Comparison of ENCODE assay signal across 12 mouse cellular contexts in the genomic region with DNA sequence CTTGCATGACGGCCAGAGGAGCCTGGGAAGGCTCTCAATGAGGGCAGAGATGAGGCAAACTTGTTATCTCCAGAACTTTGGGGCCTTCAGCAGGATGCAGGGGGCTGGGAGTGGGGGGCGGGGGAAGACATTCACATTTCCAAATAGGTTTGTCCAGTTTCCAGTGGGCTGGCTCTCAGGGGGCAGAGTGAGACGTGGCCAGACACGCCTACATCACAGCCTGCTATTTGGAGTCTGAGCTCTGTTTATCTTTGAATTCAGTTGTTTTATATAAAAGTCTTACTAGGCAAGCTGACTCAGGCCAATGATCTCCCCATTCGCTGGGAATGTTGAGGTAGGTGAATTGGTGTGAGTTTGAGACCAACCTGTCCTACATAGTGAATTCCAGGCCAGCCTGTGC. TPM values are rescaled to one million over a fixed set of nuclear protein-coding genes. Genes with fewer than 3 reads are reported as not detected.
DNase-seq lines count a peak whose midpoint lies in the region; ATAC-seq and TF ChIP-seq lines count a peak whose summit lies in the region.
"Had no signal": no experiment of that assay in that cellular context is flagged by ENCODE, and none has a peak within 500 bp of the region (broad histone marks: within the 10 kb centered on the region; RNA-seq: fewer than 3 reads in every experiment).

No protein-coding gene starts in this region.

- no peak overlapping the region for H3K9ac ChIP-seq in neural tube, embryonic 13.5 days
- H3K9ac ChIP-seq in lung, embryonic 16.5 days (ENCODE audit: low read length): no peak overlapping the region
- H3K9ac ChIP-seq: intestine, embryonic 15.5 days had no signal

- H3K4me3 ChIP-seq in neural tube, embryonic 13.5 days: no peak overlapping the region
- H3K4me3 ChIP-seq in lung, embryonic 16.5 days (ENCODE audit: low read length): no peak overlapping the region
- H3K4me3 ChIP-seq in olfactory bulb, adult 2 months (ENCODE audit: insufficient read depth, low read depth, low read length): no peak overlapping the region
- H3K4me3 ChIP-seq: erythroblast, embryonic 14.5 days; intestine, embryonic 15.5 days had no signal

- no peak for ATAC-seq in cerebellum, adult (ENCODE audit: insufficient number of reproducible peaks, low FRiP score, low TSS enrichment)
- ATAC-seq in neural tube, embryonic 13.5 days (ENCODE audit: low read depth): no peak
- peak; percentile 86 for ATAC-seq in lung, embryonic 16.5 days (ENCODE audit: low read depth)
- ATAC-seq: intestine, embryonic 15.5 days had no signal

- H3K9me3 ChIP-seq in neural tube, embryonic 13.5 days: no peaks in the 10 kb centered on the region
- no peaks in the 10 kb centered on the region for H3K9me3 ChIP-seq in lung, embryonic 16.5 days (ENCODE audit: control insufficient read depth, low read length)
- H3K9me3 ChIP-seq: intestine, embryonic 15.5 days had no signal

- peaks cover 17% of the 10 kb centered on the region for H3K4me1 ChIP-seq in neural tube, embryonic 13.5 days (replicated peaks)
- H3K4me1 ChIP-seq in lung, embryonic 16.5 days (replicated peaks; ENCODE audit: control insufficient read depth, insufficient read depth, low read length): peaks cover 7% of the 10 kb centered on the region
- peaks cover 19% of the 10 kb centered on the region for H3K4me1 ChIP-seq in olfactory bulb, adult 2 months (ENCODE audit: control insufficient read depth, insufficient read depth, low read length)
- H3K4me1 ChIP-seq: intestine, embryonic 15.5 days had no signal

- WGBS in neural tube, embryonic 13.5 days: 87% methylated on average over 5 of the region's 5 CpGs
- 36% methylated on average over 5 of the region's 5 CpGs for WGBS in lung, embryonic 16.5 days
- WGBS in olfactory bulb, adult 2 months: 55% methylated on average over 5 of the region's 5 CpGs

- no peaks in the 10 kb centered on the region for H3K36me3 ChIP-seq in neural tube, embryonic 13.5 days
- H3K36me3 ChIP-seq in lung, embryonic 16.5 days (ENCODE audit: control insufficient read depth, insufficient read depth, low read length): no peaks in the 10 kb centered on the region
- H3K36me3 ChIP-seq: G1E; intestine, embryonic 15.5 days had no signal

- H3K27me3 ChIP-seq in neural tube, embryonic 13.5 days: no peaks in the 10 kb centered on the region
- H3K27me3 ChIP-seq in lung, embryonic 16.5 days (ENCODE audit: control insufficient read depth, insufficient read depth, low read depth, low read length): no peaks in the 10 kb centered on the region
- H3K27me3 ChIP-seq: intestine, embryonic 15.5 days had no signal

- TF ChIP-seq CTCF in olfactory bulb, adult 2 months (IDR thresholded peaks at IDR 0.05; ENCODE audit: insufficient read depth, low read depth, low read length): no peak

- H3K27ac ChIP-seq in neural tube, embryonic 13.5 days (replicated peaks): peak overlapping the region; percentile 59; the same call in 1 of the 2 replicates
- peak overlapping the region; percentile 84 for H3K27ac ChIP-seq in lung, embryonic 16.5 days (ENCODE audit: low read length)
- H3K27ac ChIP-seq in olfactory bulb, adult 2 months (ENCODE audit: insufficient read depth, low read depth, low read length): peak overlapping the region; percentile 38; the same call in 1 of the 2 replicates
- H3K27ac ChIP-seq: intestine, embryonic 15.5 days had no signal

- H3K4me2 ChIP-seq in neural tube, embryonic 13.5 days: peak overlapping the region; percentile 24; the same call in 1 of the 2 replicates
- peak overlapping the region; percentile 37 for H3K4me2 ChIP-seq in lung, embryonic 16.5 days (ENCODE audit: low read depth, low read length)
- H3K4me2 ChIP-seq: intestine, embryonic 15.5 days had no signal

- peak; percentile 61 to 71 for DNase-seq in cerebellum, postnatal 10 days
- DNase-seq in neural tube, embryonic 10.5 days (ENCODE audit: extremely low spot score, low spot score): no peak
- DNase-seq in layer of hippocampus, adult 9-11 months: no peak
- no peak for DNase-seq in right cerebral cortex, postnatal 14 days

- no peak for TF ChIP-seq POLR2A in olfactory bulb, adult 2 months (IDR thresholded peaks at IDR 0.05; ENCODE audit: insufficient read depth, low read depth, low read length)

RNA-seq across cellular contexts. Expression of gene 9630041A04Rik, which starts 1.5 kb away (rescaled TPM):
- polyA plus RNA-seq in neural tube, embryonic 13.5 days (2015; fragmentation: Nextera tagmentation; extraction: Ambion mirVana): 0.20 and 0.32 TPM in 2 replicates
- not detected in 2 replicates for polyA plus RNA-seq in lung, embryonic 16.5 days (2015; fragmentation: Nextera tagmentation; extraction: Ambion mirVana)
- not detected in 2 replicates for polyA plus RNA-seq in olfactory bulb, adult 2 months (2012; ENCODE audit: insufficient read depth, insufficient read length, low replicate concordance, missing spikeins)
- polyA plus RNA-seq: erythroblast, embryonic 14.5 days; G1E; liver, embryonic 16.5 days had no signal

Comparison
In these comparisons a context has a peak if more than half of its experiments do, and no peak if none do; other contexts are left out.
1. DNase-seq: peak in cerebellum, postnatal 10 days (2 of 2); none in neural tube, embryonic 10.5 days (single experiment), layer of hippocampus, adult 9-11 months (single experiment) and right cerebral cortex, postnatal 14 days (single experiment).
2. Peak in every context shown above with its lines, with median percentiles within 50 percentile points of each other: H3K27ac ChIP-seq.